Mouse (Mus musculus) megakaryocyte, embryonic 14.5 days (primary cell): Measurements from ENCODE around the gene Tshz2.

ENCODE experiments used
- FLI1 ChIP-seq: IDR thresholded peaks from 2 replicates; pipeline ENCODE4 v1.6.1; 2012; ENCODE audit warnings: low read length, inconsistent platforms, mixed read lengths
- GATA1 ChIP-seq: IDR thresholded peaks from 3 replicates; pipeline ENCODE4 v1.6.1; 2012; ENCODE audit warnings: mixed read lengths, low read length, inconsistent platforms, borderline replicate concordance

- TF ChIP-seq GATA1: no peak
- no peak for TF ChIP-seq FLI1
Observed at GRCm38 (mm10) chr2:169962776-169963175, 330.0 kb downstream of the Tshz2 start.
